Mouse (Mus musculus): ENCODE measurements around the gene Shbg.
A peak's percentile ranks its signal among the peaks of the same experiment; 100 is the strongest.

Gene Shbg

GRCm38 (mm10) chr11:69617805-69618204 lies at the start of gene Shbg:
TSS of gene Shbg (minus strand) at chr11:69617905.
- DNase-seq, result no peak

- DNase-seq, result no peak
Observed at GRCm38 (mm10) chr11:69666665-69667005, 48.9 kb upstream of the Shbg start.

DNA sequence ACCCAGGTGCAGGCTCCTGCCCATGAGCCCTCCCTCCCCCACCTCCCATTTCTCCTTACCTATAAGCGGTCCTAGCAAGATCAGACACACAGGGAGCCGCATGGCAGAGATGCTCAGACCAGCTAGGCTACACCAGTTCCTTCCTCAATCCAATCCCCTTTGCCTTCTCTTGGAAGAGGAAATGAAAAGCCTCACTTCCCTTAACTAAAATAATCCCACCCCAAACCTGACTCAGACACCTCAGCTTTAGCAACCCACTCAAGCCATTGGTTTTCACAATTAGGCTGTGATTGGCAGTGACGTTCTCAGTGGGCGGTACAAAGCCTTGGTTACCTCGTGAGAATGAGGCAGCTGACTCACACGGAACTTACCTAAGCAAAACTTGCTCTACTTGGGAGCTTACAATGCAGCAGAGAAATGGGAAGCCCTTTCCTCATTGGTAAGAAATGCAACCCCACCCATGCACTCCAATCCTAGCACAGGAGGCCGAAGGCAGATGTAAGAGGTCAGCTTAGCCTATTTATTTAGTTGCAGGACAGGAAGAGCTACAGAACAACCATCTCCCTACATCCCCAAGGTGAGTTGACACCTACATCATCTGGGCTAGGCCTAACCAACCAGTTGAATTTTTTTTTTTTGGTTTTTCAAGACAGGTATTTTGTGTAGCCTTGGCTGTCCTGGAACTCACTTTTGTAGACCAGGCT lies 48.4 kb upstream of the Shbg start, which contains the start of gene Cd68:
TSS of gene Cd68 (minus strand) at position 193 of the 704 bp plus-strand sequence.
- DNase-seq, result no peak

GRCm38 (mm10) chr11:69665457-69665960 lies 47.8 kb upstream of the Shbg start:
- no peak for DNase-seq

- DNase-seq, result no peak
Observed at GRCm38 (mm10) chr11:69664841-69665240, 47.1 kb upstream of the Shbg start.

- DNase-seq, result no peak
Observed at GRCm38 (mm10) chr11:69663795-69664194, 46.1 kb upstream of the Shbg start.

GRCm38 (mm10) chr11:69662967-69663671 lies 45.4 kb upstream of the Shbg start:
- no peak for DNase-seq

- peak; percentile 91 for DNase-seq
Observed at GRCm38 (mm10) chr11:69662213-69662966, 44.7 kb upstream of the Shbg start, which contains the start of gene Mpdu1. TSS of gene Mpdu1 (minus strand) at chr11:69662642.

GRCm38 (mm10) chr11:69661221-69661881 lies 43.6 kb upstream of the Shbg start:
- no peak for DNase-seq

GRCm38 (mm10) chr11:69657462-69657881 lies 39.8 kb upstream of the Shbg start:
- no peak for DNase-seq

DNA sequence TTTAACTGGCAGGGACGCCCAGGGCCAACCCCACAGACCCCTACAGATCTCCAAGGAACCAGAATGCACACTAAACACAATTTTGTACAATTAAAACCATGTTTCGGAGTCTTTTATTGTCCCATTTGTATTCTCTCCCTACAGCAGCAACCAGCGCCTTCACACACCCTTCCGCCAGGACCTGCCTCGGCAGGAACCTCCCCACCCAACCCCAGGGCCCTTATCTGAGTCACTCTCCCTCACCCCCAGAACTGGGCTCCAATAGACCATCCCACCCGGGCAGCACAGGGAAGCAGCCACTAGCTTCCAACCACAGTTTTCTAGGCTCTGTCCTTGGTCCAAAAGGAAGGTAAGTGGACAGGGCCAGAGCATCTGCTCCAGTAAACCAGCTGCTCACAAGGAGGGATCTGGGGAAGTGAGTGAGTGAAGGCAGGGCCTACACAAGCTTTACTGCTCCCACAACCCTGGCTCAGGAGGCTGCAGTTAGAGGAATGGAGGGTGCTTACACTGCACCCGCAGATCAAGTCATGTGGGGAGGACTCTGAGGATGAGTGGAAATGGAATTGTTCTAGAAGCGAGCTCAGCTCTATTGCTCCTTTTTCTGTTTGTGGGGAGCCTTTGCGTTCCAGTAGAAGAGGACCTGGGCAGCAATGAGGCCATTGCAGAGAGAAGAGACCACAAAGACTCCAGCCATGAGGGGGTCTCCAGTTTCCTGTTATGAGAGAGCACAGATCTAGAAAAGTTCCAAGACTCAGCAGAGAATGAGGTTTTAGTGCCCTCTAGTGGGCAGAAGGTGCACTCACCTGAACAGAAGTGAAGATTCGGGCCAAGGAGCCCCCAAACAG lies 39.1 kb upstream of the Shbg start:
- peak; percentile 43 for DNase-seq

- DNase-seq, result no peak
Observed at GRCm38 (mm10) chr11:69656065-69656455, 38.4 kb upstream of the Shbg start.

DNA sequence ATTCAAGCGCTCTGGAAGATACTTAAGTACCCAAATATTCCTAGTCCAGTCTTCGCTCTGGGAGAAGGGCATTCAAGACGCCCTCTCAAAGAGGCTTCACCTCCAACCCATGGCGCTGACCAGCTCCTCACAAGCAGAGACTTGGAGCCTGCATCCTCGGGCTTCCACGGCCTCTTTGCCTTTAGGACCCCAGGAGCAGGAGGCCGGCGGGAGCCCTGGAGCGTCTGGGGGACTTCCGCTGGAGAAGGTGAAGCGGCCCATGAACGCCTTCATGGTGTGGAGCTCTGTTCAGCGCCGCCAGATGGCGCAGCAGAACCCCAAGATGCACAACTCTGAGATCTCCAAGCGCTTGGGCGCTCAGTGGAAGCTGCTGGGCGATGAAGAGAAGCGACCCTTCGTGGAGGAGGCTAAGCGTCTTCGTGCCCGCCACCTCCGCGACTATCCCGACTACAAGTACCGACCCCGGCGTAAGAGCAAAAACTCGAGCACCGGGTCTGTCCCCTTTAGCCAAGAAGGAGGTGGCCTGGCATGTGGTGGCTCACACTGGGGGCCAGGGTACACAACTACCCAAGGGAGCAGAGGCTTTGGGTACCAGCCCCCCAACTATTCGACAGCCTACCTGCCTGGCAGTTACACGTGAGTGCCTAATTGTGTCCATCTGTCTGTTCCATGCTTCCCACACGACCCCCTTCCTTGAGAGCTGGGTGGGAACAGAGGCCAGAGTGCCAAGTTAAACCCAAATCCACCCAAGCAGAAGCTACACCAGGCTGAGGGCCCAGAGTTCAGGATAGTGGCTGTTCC lies 37.8 kb upstream of the Shbg start, which contains the start of gene Sox15:
TSS of gene Sox15 (plus strand) at position 51 of the 801 bp plus-strand sequence.
- DNase-seq, result peak; percentile 76

DNA sequence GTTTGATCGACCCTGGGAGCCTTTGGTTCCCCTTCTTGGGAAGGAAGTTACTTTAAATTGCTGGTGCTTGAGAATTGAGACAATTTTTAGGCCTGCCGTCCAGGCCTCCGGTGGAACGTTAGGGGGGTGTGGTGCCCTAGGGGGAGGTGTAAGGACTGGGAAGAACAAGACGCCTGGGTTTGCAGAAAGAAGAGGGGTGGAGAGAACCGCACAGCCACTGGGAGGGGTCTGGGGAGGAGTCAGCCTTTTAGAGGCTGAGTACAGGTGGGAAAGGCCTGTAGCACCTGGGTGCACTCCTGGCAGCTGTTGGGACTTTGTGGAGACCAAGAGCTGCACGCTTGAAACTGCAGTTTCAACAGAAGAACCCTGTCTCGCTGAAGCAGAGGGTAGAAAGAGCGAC lies 37.1 kb upstream of the Shbg start:
- DNase-seq, result no peak

GRCm38 (mm10) chr11:69653399-69653798 lies 35.7 kb upstream of the Shbg start:
- no peak for DNase-seq

- DNase-seq, result no peak
Observed at GRCm38 (mm10) chr11:69645860-69646259, 28.2 kb upstream of the Shbg start.

- no peak for DNase-seq
Observed at GRCm38 (mm10) chr11:69635471-69635870, 17.8 kb upstream of the Shbg start.

- no peak for DNase-seq
Observed at GRCm38 (mm10) chr11:69633128-69633866, 15.6 kb upstream of the Shbg start.

DNA sequence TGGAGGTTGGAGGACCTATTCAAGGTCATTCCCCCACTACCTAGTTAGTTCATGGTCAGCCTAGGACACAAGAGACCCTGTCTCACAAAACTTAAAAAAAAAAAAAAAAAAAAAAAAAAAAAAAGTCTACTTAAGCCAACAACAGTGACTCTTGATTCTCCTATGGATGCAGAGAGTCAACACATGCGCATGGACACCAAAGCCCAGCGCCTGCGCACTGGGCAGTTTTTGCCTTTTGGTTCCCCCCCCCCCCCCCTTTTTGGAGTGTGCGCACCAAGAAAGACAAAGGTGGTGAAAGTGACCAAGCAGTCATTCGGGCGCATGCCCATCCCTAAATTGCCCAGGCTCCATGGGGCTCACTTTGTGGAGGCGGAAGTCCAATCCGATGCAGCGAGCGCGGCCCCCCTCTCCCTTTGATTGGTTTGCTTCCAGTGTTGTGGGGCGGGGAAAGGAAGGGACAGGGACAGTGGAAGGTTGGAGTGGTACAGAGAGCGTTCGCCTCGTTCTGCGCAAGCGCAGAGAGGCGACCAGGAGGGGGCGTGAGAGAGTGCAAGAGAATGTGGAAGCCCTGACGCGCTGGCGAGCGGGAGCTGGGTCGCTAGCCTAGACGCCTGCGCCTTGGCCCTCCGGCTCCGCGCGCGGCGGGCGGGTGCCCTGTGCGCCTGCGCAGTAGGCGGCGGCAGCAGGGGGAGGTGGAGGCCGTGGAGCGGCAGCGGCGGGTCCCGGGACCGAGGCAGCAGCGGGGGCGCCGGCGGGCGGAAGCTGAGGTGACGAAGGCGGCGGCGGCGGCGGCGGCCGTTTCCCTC lies 14.8 kb upstream of the Shbg start, which contains the start of gene Fxr2:
TSS of gene Fxr2 (plus strand) at position 707 of the 806 bp plus-strand sequence.
- DNase-seq, result peak; percentile 100

All from right cerebral cortex, postnatal 4 days (tissue).